Comparison of ENCODE assay signal across 26 mouse cellular contexts in genomic region chr6:38152305-38152704, GRCm38 (mm10). TPM values are rescaled to one million over a fixed set of nuclear protein-coding genes. Genes with fewer than 3 reads are reported as not detected.
DNase-seq lines count a peak whose midpoint lies in the region; ATAC-seq and TF ChIP-seq lines count a peak whose summit lies in the region.
"Had no signal": no experiment of that assay in that cellular context is flagged by ENCODE, and none has a peak within 500 bp of the region (broad histone marks: within the 10 kb centered on the region; RNA-seq: fewer than 3 reads in every experiment).

No protein-coding gene starts in this region.

- no peak for TF ChIP-seq CTCF in MEL (IDR thresholded peaks at IDR 0.05 in 2 of 3, conservative IDR thresholded peaks at IDR 0.05 in 1 of 3; ENCODE audit: control insufficient read depth in 1 of 3, insufficient read depth in 1 of 3, low read depth in 2 of 3, low read length in 3 of 3, poor library complexity in 1 of 3, severe bottlenecking in 1 of 3)

- intact Hi-C loops in heart, postnatal 14 days (cut with DNase I), result loop anchor here (10.0 kb wide), 1 partner anchor 138 kb away; no protein-coding TSS in a partner anchor

- H3K4me2 ChIP-seq in heart, embryonic 12.5 days, result no peak overlapping the region
- H3K4me2 ChIP-seq in intestine, embryonic 15.5 days (replicated peaks), result no peak overlapping the region
- no peak overlapping the region for H3K4me2 ChIP-seq in intestine, embryonic 16.5 days (ENCODE audit: low read depth, low read length)
- no peak overlapping the region for H3K4me2 ChIP-seq in liver, embryonic 13.5 days
- no peak overlapping the region for H3K4me2 ChIP-seq in hindbrain, embryonic 13.5 days
- H3K4me2 ChIP-seq: embryonic facial prominence, embryonic 15.5 days; hindbrain, embryonic 15.5 days had no signal

- ATAC-seq in heart, embryonic 12.5 days (ENCODE audit: insufficient number of reproducible peaks, low FRiP score), result no peak
- ATAC-seq in intestine, embryonic 15.5 days, result peak; percentile 53; the same call in 1 of the 2 replicates
- no peak; the same call in 1 of the 2 replicates for ATAC-seq in intestine, embryonic 16.5 days
- 0 out of 2 replicates have a peak, but pooled peaks have one; percentile 39 for ATAC-seq in liver, embryonic 13.5 days (ENCODE audit: low read depth)
- no peak for ATAC-seq in hindbrain, embryonic 13.5 days (ENCODE audit: low FRiP score)
- ATAC-seq: activated CD4-positive, CD25-positive, alpha-beta regulatory T cell, adult 4 months; forebrain, embryonic 14.5 days; Patski had no signal

- no peaks in the 10 kb centered on the region for H3K9me3 ChIP-seq in heart, embryonic 12.5 days (replicated peaks)
- no peaks in the 10 kb centered on the region for H3K9me3 ChIP-seq in intestine, embryonic 15.5 days
- H3K9me3 ChIP-seq in intestine, embryonic 16.5 days (ENCODE audit: control insufficient read depth, low read length), result no peaks in the 10 kb centered on the region
- H3K9me3 ChIP-seq in MEL (replicated peaks; ENCODE audit: insufficient read depth, low read length), result no peaks in the 10 kb centered on the region
- H3K9me3 ChIP-seq in liver, embryonic 13.5 days (replicated peaks), result no peaks in the 10 kb centered on the region
- H3K9me3 ChIP-seq in hindbrain, embryonic 13.5 days, result no peaks in the 10 kb centered on the region
- H3K9me3 ChIP-seq: embryonic facial prominence, embryonic 15.5 days; forebrain, embryonic 10.5 days; hindbrain, embryonic 10.5 days; hindbrain, embryonic 15.5 days had no signal

- no peak for TF ChIP-seq POLR2A in MEL (IDR thresholded peaks at IDR 0.05; ENCODE audit: control insufficient read depth in 1 of 2, insufficient read depth in 1 of 2, low read depth in 1 of 2, low read length in 2 of 2, poor library complexity in 1 of 2)

- H3K79me2 ChIP-seq in MEL (ENCODE audit: control insufficient read depth, insufficient read depth, low read length, poor library complexity), result no peaks in the 10 kb centered on the region

- H3K36me3 ChIP-seq in heart, embryonic 12.5 days, result 0 out of 2 replicates have a peak, but pooled peaks cover 6% of the 10 kb centered on the region
- H3K36me3 ChIP-seq in intestine, embryonic 15.5 days, result no peaks in the 10 kb centered on the region
- no peaks in the 10 kb centered on the region for H3K36me3 ChIP-seq in intestine, embryonic 16.5 days (ENCODE audit: control insufficient read depth, insufficient read depth, low read length)
- H3K36me3 ChIP-seq in MEL (ENCODE audit: control insufficient read depth in 1 of 2, insufficient read depth in 2 of 2, low read length in 2 of 2), result no peaks in the 10 kb centered on the region
- H3K36me3 ChIP-seq in liver, embryonic 13.5 days, result no peaks in the 10 kb centered on the region
- H3K36me3 ChIP-seq in hindbrain, embryonic 13.5 days, result peaks cover 69% of the 10 kb centered on the region

- DNase-seq in heart, postnatal 14 days, result no peak
- DNase-seq in MEL (ENCODE audit: low read depth, low spot score), result no peak
- DNase-seq in liver, embryonic 13.5 days, result no peak
- no peak for DNase-seq in spleen, postnatal 10 days (ENCODE audit: low spot score in 2 of 2)
- DNase-seq: adrenal gland, postnatal 14 days; cerebellum, adult 18-20 months; cerebellum, postnatal 10 days; gastrocnemius, adult 2 months; gastrocnemius, postnatal 25 days had no signal

- peak overlapping the region; percentile 13; the same call in 1 of the 2 replicates for H3K27ac ChIP-seq in heart, embryonic 12.5 days (ENCODE audit: poor library complexity, severe bottlenecking)
- no peak overlapping the region for H3K27ac ChIP-seq in intestine, embryonic 15.5 days
- H3K27ac ChIP-seq in intestine, embryonic 16.5 days (ENCODE audit: low read length), result no peak overlapping the region
- no peak overlapping the region for H3K27ac ChIP-seq in MEL (ENCODE audit: control insufficient read depth, low read depth, low read length)
- no peak overlapping the region for H3K27ac ChIP-seq in liver, embryonic 13.5 days
- no peak overlapping the region for H3K27ac ChIP-seq in hindbrain, embryonic 13.5 days
- H3K27ac ChIP-seq: embryonic facial prominence, embryonic 15.5 days; forebrain, embryonic 10.5 days; gastrocnemius, adult 2 months; hindbrain, embryonic 10.5 days; hindbrain, embryonic 15.5 days had no signal

- no peaks in the 10 kb centered on the region for H3K27me3 ChIP-seq in heart, embryonic 12.5 days (replicated peaks)
- H3K27me3 ChIP-seq in intestine, embryonic 15.5 days (replicated peaks), result no peaks in the 10 kb centered on the region
- H3K27me3 ChIP-seq in intestine, embryonic 16.5 days (replicated peaks; ENCODE audit: control insufficient read depth, insufficient read depth, low read length), result no peaks in the 10 kb centered on the region
- no peaks in the 10 kb centered on the region for H3K27me3 ChIP-seq in MEL (ENCODE audit: control insufficient read depth in 1 of 2, insufficient read depth in 2 of 2, low read length in 2 of 2)
- H3K27me3 ChIP-seq in liver, embryonic 13.5 days, result no peaks in the 10 kb centered on the region
- no peaks in the 10 kb centered on the region for H3K27me3 ChIP-seq in hindbrain, embryonic 13.5 days
- H3K27me3 ChIP-seq: embryonic facial prominence, embryonic 15.5 days; hindbrain, embryonic 15.5 days; Patski had no signal

- no peak overlapping the region for H3K9ac ChIP-seq in heart, embryonic 12.5 days
- H3K9ac ChIP-seq in intestine, embryonic 15.5 days, result no peak overlapping the region
- H3K9ac ChIP-seq in intestine, embryonic 16.5 days (ENCODE audit: low read depth, low read length), result no peak overlapping the region
- no peak overlapping the region for H3K9ac ChIP-seq in MEL (ENCODE audit: control insufficient read depth, low read depth, low read length, poor library complexity, severe bottlenecking)
- no peak overlapping the region for H3K9ac ChIP-seq in liver, embryonic 13.5 days
- H3K9ac ChIP-seq in hindbrain, embryonic 13.5 days, result no peak overlapping the region
- H3K9ac ChIP-seq: embryonic facial prominence, embryonic 15.5 days; hindbrain, embryonic 15.5 days had no signal

- no peak overlapping the region for H3K4me3 ChIP-seq in heart, embryonic 12.5 days
- H3K4me3 ChIP-seq in intestine, embryonic 15.5 days (replicated peaks), result no peak overlapping the region
- no peak overlapping the region for H3K4me3 ChIP-seq in intestine, embryonic 16.5 days (ENCODE audit: low read length)
- H3K4me3 ChIP-seq in MEL (ENCODE audit: control insufficient read depth in 1 of 2, insufficient read depth in 1 of 2, low read depth in 2 of 2, low read length in 2 of 2), result no peak overlapping the region
- no peak overlapping the region for H3K4me3 ChIP-seq in liver, embryonic 13.5 days (replicated peaks)
- H3K4me3 ChIP-seq in hindbrain, embryonic 13.5 days, result no peak overlapping the region
- H3K4me3 ChIP-seq: embryonic facial prominence, embryonic 15.5 days; erythroblast, embryonic 14.5 days; forebrain, embryonic 10.5 days; gastrocnemius, adult 2 months; hindbrain, embryonic 10.5 days; hindbrain, embryonic 15.5 days had no signal

- 0 out of 4 replicates have a peak, but pooled peaks of 1 of the 2 experiments have one; percentile 36 for TF ChIP-seq EP300 in MEL (IDR thresholded peaks at IDR 0.05; ENCODE audit: low read depth in 1 of 2, low read length in 2 of 2)

- 32% methylated on average over 11 of the region's 11 CpGs for WGBS in heart, embryonic 12.5 days
- WGBS in intestine, embryonic 15.5 days, result 67% methylated on average over 11 of the region's 11 CpGs
- 69% methylated on average over 11 of the region's 11 CpGs for whole genome bisulfite sequencing in intestine, embryonic 16.5 days
- 44% methylated on average over 11 of the region's 11 CpGs for WGBS in liver, embryonic 13.5 days (ENCODE audit: insufficient replicate concordance)
- 87% methylated on average over 11 of the region's 11 CpGs for WGBS in hindbrain, embryonic 13.5 days

- no peak for TF ChIP-seq RAD21 in MEL (IDR thresholded peaks at IDR 0.05; ENCODE audit: low read depth, low read length)

- H3K4me1 ChIP-seq in heart, embryonic 12.5 days (replicated peaks), result peaks cover 19% of the 10 kb centered on the region
- no peaks in the 10 kb centered on the region for H3K4me1 ChIP-seq in intestine, embryonic 15.5 days (replicated peaks)
- H3K4me1 ChIP-seq in intestine, embryonic 16.5 days (ENCODE audit: control insufficient read depth, insufficient read depth, low read length), result no peaks in the 10 kb centered on the region
- H3K4me1 ChIP-seq in MEL (ENCODE audit: control insufficient read depth in 1 of 2, insufficient read depth in 2 of 2, low read length in 2 of 2), result peaks cover 0 to 3% of the 10 kb centered on the region in 2 experiments; a peak in 1 of 4 replicates
- H3K4me1 ChIP-seq in liver, embryonic 13.5 days (replicated peaks), result peaks cover 9% of the 10 kb centered on the region
- no peaks in the 10 kb centered on the region for H3K4me1 ChIP-seq in hindbrain, embryonic 13.5 days (replicated peaks)
- H3K4me1 ChIP-seq: embryonic facial prominence, embryonic 15.5 days; hindbrain, embryonic 15.5 days had no signal

TF ChIP-seq in MEL, 35 proteins besides CTCF, POLR2A, EP300 and RAD21:
- 0 out of 2 replicates have a peak, but pooled peaks have one; percentile 24 for TF ChIP-seq TCF12 (IDR thresholded peaks at IDR 0.05; ENCODE audit: low read depth, low read length)
- no peak for TF ChIP-seq ZKSCAN1 (IDR thresholded peaks at IDR 0.05; ENCODE audit: low read depth, low read length)
TF ChIP-seq in MEL: peak in this region for 1.

RNA-seq across cellular contexts. Expression of gene Atp6v0a4, which starts 27.9 kb away (rescaled TPM):
- 0.06 and 0.15 TPM in 2 replicates for polyA plus RNA-seq in heart, embryonic 12.5 days (2016; fragmentation: Nextera tagmentation; extraction: Ambion mirVana)
- 1 to 10 TPM; 2.8 to 3.5 TPM for total RNA-seq in heart, postnatal 14 days (2021)
- 3.9 and 4.0 TPM in 2 replicates for polyA plus RNA-seq in intestine, embryonic 15.5 days (2015; fragmentation: Nextera tagmentation; extraction: Ambion mirVana)
- 5.1 and 5.4 TPM in 2 replicates for polyA plus RNA-seq in intestine, embryonic 16.5 days (2015; fragmentation: Nextera tagmentation; extraction: Ambion mirVana)
- total RNA-seq in MEL (2012; rRNA removed), result 0.12 and 0.16 TPM in 2 replicates
- polyA plus RNA-seq in MEL (2012; ENCODE audit: insufficient read depth in 1 of 2, insufficient read length in 2 of 2, low read depth in 1 of 2, low replicate concordance in 2 of 2, missing spikeins in 1 of 2), result not detected
- 0.12 and 0.16 TPM in 2 replicates for polyA plus RNA-seq in liver, embryonic 13.5 days (2015; fragmentation: Nextera tagmentation; extraction: Ambion mirVana)
- polyA plus RNA-seq in hindbrain, embryonic 13.5 days (2015; fragmentation: Nextera tagmentation; extraction: Ambion mirVana), result 0.18 and 0.34 TPM in 2 replicates
- total RNA-seq: granulocyte monocyte progenitor cell, adult 5-6 weeks had no signal
- polyA plus RNA-seq: activated CD4-positive, CD25-positive, alpha-beta regulatory T cell, adult 4 months; embryonic facial prominence, embryonic 11.5 days; erythroblast, embryonic 14.5 days; forebrain, embryonic 10.5 days; forebrain, embryonic 14.5 days; hindbrain, embryonic 10.5 days had no signal

RNA-seq across cellular contexts. Expression of gene Tmem213, which starts 43.2 kb away (rescaled TPM):
- not detected in 2 replicates for polyA plus RNA-seq in heart, embryonic 12.5 days (2016; fragmentation: Nextera tagmentation; extraction: Ambion mirVana)
- total RNA-seq in heart, postnatal 14 days (2021), result not detected
- 0.57 TPM in 1 of 2 replicates, not detected in the other for polyA plus RNA-seq in intestine, embryonic 15.5 days (2015; fragmentation: Nextera tagmentation; extraction: Ambion mirVana)
- polyA plus RNA-seq in intestine, embryonic 16.5 days (2015; fragmentation: Nextera tagmentation; extraction: Ambion mirVana), result not detected in 2 replicates
- not detected in 2 replicates for total RNA-seq in MEL (2012; rRNA removed)
- not detected for polyA plus RNA-seq in MEL (2012; ENCODE audit: insufficient read depth in 1 of 2, insufficient read length in 2 of 2, low read depth in 1 of 2, low replicate concordance in 2 of 2, missing spikeins in 1 of 2)
- polyA plus RNA-seq in liver, embryonic 13.5 days (2015; fragmentation: Nextera tagmentation; extraction: Ambion mirVana), result not detected in 2 replicates
- not detected in 2 replicates for polyA plus RNA-seq in hindbrain, embryonic 13.5 days (2015; fragmentation: Nextera tagmentation; extraction: Ambion mirVana)
- total RNA-seq: adrenal gland, adult 18-20 months; adrenal gland, postnatal 14 days; gastrocnemius, adult 2 months; gastrocnemius, postnatal 25 days; granulocyte monocyte progenitor cell, adult 5-6 weeks had no signal
- polyA plus RNA-seq: activated CD4-positive, CD25-positive, alpha-beta regulatory T cell, adult 4 months; C2C12; embryonic facial prominence, embryonic 11.5 days; erythroblast, embryonic 14.5 days; forebrain, embryonic 10.5 days; forebrain, embryonic 14.5 days; heart, postnatal 0 days; hindbrain, embryonic 10.5 days; hindbrain, embryonic 15.5 days; Patski had no signal

Comparison
In these comparisons a context has a peak if more than half of its experiments do, and no peak if none do; other contexts are left out.
1. ATAC-seq: peak in intestine, embryonic 15.5 days (single experiment) and liver, embryonic 13.5 days (single experiment); none in heart, embryonic 12.5 days (single experiment), intestine, embryonic 16.5 days (single experiment) and hindbrain, embryonic 13.5 days (single experiment).